Mouse (Mus musculus): Measurements from ENCODE around the gene Rhbdf1. TPM values are rescaled to one million over a fixed set of nuclear protein-coding genes. Genes with fewer than 3 reads are reported as not detected.

Gene Rhbdf1
- polyA plus RNA-seq, 1 experiment from 2014 or later = 83.7 TPM

DNA sequence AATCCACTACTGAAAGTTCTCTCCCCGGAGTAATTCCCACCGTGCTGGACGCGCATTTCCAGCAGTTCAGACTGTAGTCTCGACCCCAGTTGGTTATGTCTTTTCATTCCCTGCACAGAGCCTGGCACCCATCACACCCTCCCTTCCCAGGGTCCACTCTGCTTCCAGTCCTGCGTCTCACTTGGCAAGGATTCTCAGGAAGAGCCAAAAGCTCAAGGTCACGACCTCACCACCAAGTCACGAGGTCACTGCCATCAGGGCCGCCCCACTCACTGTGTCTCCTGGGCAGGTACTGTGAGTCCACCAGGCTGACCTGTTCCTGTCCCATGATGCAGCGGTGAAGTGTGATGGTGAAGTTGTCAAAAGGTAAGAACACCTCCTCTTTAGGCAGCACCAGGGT, 28.0 kb downstream of the Rhbdf1 start:
- no peaks in the 10 kb centered on the region for H3K4me1 ChIP-seq
- WGBS = 79% methylated on average over 10 of the region's 10 CpGs
- no peak overlapping the region for H3K4me2 ChIP-seq
- no peaks in the 10 kb centered on the region for H3K36me3 ChIP-seq
- ATAC-seq (ENCODE audit: insufficient number of reproducible peaks, low FRiP score, low TSS enrichment, low read depth) = no peak
- H3K9me3 ChIP-seq = no peaks in the 10 kb centered on the region
- H3K4me3 ChIP-seq = no peak overlapping the region
- peaks cover 14% of the 10 kb centered on the region for H3K27me3 ChIP-seq
- no peak overlapping the region for H3K27ac ChIP-seq
- H3K9ac ChIP-seq = no peak overlapping the region

DNA sequence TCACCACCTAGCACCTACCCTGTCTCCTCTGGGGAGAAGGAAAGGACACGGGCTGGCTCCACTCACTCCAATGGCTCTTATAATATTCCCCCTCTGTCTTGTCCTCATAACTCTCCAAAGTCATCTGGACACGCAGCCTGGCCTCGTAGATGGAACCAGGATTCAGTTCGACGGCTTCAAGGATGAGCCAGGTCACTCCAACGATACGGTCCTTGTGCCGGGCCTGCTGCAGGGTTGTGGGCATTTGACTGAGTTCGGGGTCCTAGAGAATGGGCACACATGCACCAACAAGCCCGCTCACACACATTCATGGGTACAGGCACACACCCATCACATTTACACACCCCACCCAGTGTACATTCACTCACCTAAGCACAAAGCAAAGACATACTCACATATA, 28.9 kb downstream of the Rhbdf1 start:
- H3K27ac ChIP-seq = no peak overlapping the region
- no peak overlapping the region for H3K4me2 ChIP-seq
- no peaks in the 10 kb centered on the region for H3K9me3 ChIP-seq
- H3K36me3 ChIP-seq = no peaks in the 10 kb centered on the region
- H3K9ac ChIP-seq = no peak overlapping the region
- peaks cover 14% of the 10 kb centered on the region for H3K27me3 ChIP-seq
- no peak for ATAC-seq (ENCODE audit: insufficient number of reproducible peaks, low FRiP score, low TSS enrichment, low read depth)
- no peak overlapping the region for H3K4me3 ChIP-seq
- 80% methylated on average over 10 of the region's 10 CpGs for WGBS
- H3K4me1 ChIP-seq = no peaks in the 10 kb centered on the region

DNA sequence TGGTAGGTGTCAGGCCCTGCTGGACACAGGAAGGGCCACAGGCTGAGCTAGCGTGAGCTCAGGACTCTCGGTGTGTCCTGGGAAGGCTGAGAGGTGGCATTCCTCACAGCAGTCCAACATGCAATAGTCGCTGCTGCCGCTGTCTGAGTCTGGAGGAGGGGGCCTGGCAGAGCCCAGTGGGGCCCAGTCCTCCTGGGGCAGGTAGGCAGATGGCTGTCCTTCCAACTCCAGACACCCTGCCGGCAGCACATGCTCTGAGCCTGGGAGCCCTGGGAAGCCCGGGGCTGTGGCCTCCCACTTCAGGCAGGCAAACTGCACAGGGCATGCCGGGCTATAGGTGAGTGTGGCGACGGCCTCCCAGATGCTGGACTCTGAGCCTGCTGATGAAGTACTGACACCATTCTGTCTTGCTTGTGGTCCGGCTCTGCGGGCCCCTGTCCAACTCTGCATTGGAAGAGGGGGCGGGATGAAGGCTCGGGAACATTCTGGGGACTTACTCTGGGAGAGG, 31.4 kb downstream of the Rhbdf1 start:
- Histone ChIP-seq H3K9ac (no peak overlapping the region), H3K27me3 (peaks cover 7% of the 10 kb centered on the region), H3K4me1 (no peaks in the 10 kb centered on the region), H3K27ac (no peak overlapping the region), H3K36me3 (no peaks in the 10 kb centered on the region), H3K4me2 (no peak overlapping the region), H3K9me3 (no peaks in the 10 kb centered on the region), H3K4me3 (no peak overlapping the region)
- ATAC-seq (ENCODE audit: insufficient number of reproducible peaks, low FRiP score, low TSS enrichment, low read depth) = no peak
- WGBS = 65% methylated on average over 13 of the region's 13 CpGs

DNA sequence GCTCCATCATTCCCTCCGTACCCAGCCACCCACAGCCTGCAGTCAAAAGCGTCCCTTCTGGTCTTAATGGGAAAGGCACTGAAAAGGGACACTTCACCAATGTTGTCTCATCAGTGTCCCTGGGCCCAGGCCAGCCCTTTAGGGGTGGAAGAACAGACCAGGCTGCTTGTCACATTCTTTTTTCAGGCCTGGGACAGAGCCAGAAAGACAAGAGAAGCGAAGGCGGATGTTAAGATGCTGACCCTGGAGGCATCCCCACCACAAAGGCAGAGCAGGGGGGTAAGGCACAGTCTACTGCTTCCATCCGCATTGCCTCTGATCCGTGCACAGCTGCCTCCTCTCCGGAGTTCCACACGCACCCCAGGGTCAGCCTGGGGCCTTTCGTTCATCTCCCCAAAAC, 32.0 kb downstream of the Rhbdf1 start:
- Histone ChIP-seq H3K27me3 (peaks cover 2% of the 10 kb centered on the region), H3K36me3 (no peaks in the 10 kb centered on the region), H3K9me3 (no peaks in the 10 kb centered on the region), H3K4me2 (no peak overlapping the region), H3K4me1 (no peaks in the 10 kb centered on the region), H3K4me3 (no peak overlapping the region), H3K27ac (no peak overlapping the region), H3K9ac (no peak overlapping the region)
- WGBS = 84% methylated on average over 9 of the region's 9 CpGs
- no peak for ATAC-seq (ENCODE audit: insufficient number of reproducible peaks, low FRiP score, low TSS enrichment, low read depth)

DNA sequence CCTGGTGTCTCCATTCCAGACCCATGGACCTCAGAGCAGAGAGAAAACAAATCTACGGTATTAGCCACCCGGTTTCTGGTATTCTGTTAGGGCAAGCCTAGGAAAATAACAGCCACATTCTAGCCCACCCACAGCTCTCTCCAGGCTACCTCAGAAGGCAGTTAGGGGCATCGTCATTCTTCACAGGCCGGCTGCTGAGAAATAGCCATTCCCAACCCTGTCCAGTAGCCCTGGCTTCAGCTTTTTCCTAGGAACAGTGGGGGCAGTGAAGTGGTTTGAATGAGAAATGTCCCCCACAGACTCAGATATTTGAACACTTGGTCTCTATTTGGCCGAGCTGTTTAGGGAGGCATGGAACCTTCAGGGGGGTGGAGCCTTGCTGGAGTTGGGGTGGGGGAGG, 32.7 kb downstream of the Rhbdf1 start:
- Histone ChIP-seq H3K4me3 (no peak overlapping the region), H3K27ac (no peak overlapping the region), H3K27me3 (no peaks in the 10 kb centered on the region), H3K4me1 (no peaks in the 10 kb centered on the region), H3K9me3 (no peaks in the 10 kb centered on the region), H3K9ac (no peak overlapping the region), H3K36me3 (no peaks in the 10 kb centered on the region), H3K4me2 (no peak overlapping the region)
- 69% methylated on average over 5 of the region's 5 CpGs for WGBS
- no peak for ATAC-seq (ENCODE audit: insufficient number of reproducible peaks, low FRiP score, low TSS enrichment, low read depth)

DNA sequence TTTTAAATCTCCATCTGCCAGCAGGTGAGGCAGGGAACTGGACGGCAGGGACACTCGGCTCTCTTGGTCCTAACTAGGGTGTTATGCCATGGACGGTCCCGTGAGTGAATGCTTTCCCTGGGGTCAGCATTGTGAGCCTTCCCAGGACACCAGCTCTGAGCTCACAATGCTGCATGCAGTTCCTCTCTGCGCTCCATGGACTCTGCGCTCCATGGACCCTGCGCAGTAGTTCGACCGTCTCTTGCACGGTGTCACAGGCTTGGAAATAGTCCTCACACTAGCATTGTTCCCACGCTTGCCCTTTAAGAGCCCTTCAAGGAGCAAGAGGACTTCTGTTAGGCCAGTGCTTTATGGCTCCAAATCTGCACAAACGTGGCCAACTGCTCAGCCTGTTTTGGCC, 33.2 kb downstream of the Rhbdf1 start:
- no peaks in the 10 kb centered on the region for H3K36me3 ChIP-seq
- H3K27me3 ChIP-seq = no peaks in the 10 kb centered on the region
- H3K4me1 ChIP-seq = no peaks in the 10 kb centered on the region
- H3K4me3 ChIP-seq = no peak overlapping the region
- H3K9me3 ChIP-seq = no peaks in the 10 kb centered on the region
- H3K4me2 ChIP-seq = no peak overlapping the region
- no peak for ATAC-seq (ENCODE audit: insufficient number of reproducible peaks, low FRiP score, low TSS enrichment, low read depth)
- H3K9ac ChIP-seq = no peak overlapping the region
- no peak overlapping the region for H3K27ac ChIP-seq
- WGBS = 84% methylated on average over 12 of the region's 12 CpGs

DNA sequence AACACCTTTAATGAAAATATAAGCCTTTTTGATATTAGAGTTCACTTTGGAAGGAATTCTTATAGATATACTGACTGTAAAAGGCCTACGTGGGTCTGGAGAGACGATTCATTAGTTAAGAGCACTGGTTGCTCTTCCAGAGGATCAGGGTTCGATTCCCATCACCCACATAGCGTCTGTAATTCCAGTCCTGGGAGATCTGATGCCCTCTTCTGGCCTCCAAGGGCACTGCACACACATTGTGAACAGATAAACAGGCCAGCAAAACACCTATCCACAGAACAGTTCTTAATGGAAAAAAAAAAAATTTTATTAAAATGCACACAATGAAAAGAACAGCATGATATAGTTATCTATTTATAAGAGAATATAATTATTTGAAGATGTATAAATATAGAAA, 34.8 kb downstream of the Rhbdf1 start:
- ATAC-seq (ENCODE audit: insufficient number of reproducible peaks, low FRiP score, low TSS enrichment, low read depth) = no peak
- WGBS = 86% methylated on average over 4 of the region's 4 CpGs
- H3K27ac ChIP-seq = no peak overlapping the region
- no peak overlapping the region for H3K9ac ChIP-seq
- H3K36me3 ChIP-seq = no peaks in the 10 kb centered on the region
- H3K27me3 ChIP-seq = no peaks in the 10 kb centered on the region
- no peaks in the 10 kb centered on the region for H3K9me3 ChIP-seq
- H3K4me1 ChIP-seq = no peaks in the 10 kb centered on the region
- H3K4me3 ChIP-seq = no peak overlapping the region
- no peak overlapping the region for H3K4me2 ChIP-seq

DNA sequence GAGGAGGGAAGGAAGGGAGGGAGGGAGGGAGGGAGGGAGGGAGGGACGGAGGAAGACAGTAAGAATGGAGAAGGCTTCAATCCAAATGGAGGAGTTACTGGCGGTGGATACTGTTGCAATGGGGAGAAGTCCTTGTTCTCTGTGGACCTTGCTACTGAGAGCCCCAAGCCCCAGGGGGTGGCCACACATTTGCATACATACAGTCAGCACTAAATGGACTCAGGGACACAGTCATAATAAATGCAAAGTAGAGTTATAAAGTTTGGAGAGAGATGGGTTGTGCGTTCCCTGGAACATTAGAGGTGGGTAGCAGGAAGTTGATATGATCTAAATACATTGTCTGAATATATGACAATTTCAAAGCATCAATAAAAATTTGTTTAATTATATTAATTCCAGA, 36.1 kb downstream of the Rhbdf1 start:
- H3K4me2 ChIP-seq = no peak overlapping the region

DNA sequence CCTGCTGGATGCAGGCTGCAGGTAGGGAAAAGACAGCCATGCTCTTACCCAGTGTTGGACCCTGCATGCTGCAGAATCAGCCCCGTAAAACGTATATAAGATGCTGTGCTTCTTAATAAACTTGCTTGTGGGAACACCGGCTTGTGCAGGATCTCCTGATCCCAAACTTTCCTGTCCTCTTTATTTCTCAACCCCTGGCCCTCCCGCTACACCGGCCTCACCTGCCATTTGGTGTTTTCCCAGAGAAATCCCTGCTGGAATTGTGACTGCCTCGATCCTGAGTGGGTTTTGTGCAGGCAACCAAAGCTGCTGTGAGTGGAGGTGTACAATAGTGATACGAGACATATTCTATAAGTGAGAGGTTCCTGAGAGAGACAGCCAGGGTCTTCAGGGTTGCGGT, 37.6 kb downstream of the Rhbdf1 start:
- H3K4me3 ChIP-seq = no peak overlapping the region
- H3K9ac ChIP-seq = no peak overlapping the region
- no peak overlapping the region for H3K27ac ChIP-seq
- ATAC-seq (ENCODE audit: insufficient number of reproducible peaks, low FRiP score, low TSS enrichment, low read depth) = no peak
- no peak overlapping the region for H3K4me2 ChIP-seq
- WGBS = 82% methylated on average over 8 of the region's 8 CpGs
- H3K4me1 ChIP-seq = no peaks in the 10 kb centered on the region
- H3K9me3 ChIP-seq = no peaks in the 10 kb centered on the region
- no peaks in the 10 kb centered on the region for H3K27me3 ChIP-seq
- H3K36me3 ChIP-seq = no peaks in the 10 kb centered on the region

More for the DNA sequence above, 36.1 kb downstream of the Rhbdf1 start:
- ATAC-seq (ENCODE audit: insufficient number of reproducible peaks, low FRiP score, low TSS enrichment, low read depth) = no peak
- H3K36me3 ChIP-seq = no peaks in the 10 kb centered on the region
- no peak overlapping the region for H3K9ac ChIP-seq
- no peaks in the 10 kb centered on the region for H3K9me3 ChIP-seq
- no peak overlapping the region for H3K4me3 ChIP-seq
- no peak overlapping the region for H3K27ac ChIP-seq
- WGBS = 79% methylated on average over 3 of the region's 3 CpGs
- no peaks in the 10 kb centered on the region for H3K4me1 ChIP-seq
- no peaks in the 10 kb centered on the region for H3K27me3 ChIP-seq

DNA sequence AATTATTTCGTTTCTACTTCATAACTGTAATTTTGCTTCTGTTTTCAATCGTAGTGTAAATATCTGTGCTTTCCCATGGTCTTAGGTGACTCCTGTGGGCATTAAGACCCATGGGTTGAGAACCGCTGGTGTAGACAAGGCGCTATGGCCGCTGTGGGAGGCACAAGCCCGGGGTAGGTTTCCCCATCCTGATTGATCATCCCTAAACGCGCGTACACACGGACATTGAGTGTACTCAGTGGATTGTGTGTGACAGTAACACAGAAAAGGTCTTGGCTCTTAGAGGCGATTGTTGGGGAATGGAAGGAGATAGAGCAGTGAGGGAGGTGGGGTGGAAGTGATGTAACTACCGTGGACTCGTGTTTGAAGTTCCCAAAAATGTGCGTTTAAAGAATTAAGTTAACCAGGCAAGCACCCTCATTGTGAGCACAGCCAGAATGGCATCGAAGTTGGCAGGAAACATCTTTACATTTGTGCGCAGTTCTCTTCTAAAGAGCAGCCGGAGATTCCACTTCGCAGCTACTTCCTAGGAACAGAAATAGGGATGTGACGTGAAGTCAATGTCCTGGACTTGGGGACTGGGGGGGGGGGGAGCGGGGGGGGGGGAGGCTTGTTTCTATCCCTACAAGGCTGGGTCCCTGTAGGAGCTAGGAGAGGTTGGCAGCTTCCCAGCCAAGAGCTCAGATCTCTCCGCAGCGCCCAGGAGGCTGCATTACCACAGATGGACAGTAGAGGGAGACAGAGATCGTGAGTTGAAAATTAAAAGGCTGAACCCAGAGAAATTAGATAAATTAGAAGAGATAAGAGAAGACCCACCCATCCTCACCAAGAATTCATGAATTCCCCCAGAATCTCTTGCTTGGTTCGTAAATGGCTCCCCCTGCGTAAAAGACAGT, 39.9 kb downstream of the Rhbdf1 start:
- WGBS = 45% methylated on average over 25 of the region's 25 CpGs
- Histone ChIP-seq H3K4me1 (no peaks in the 10 kb centered on the region), H3K27ac (no peak overlapping the region), H3K9me3 (no peaks in the 10 kb centered on the region), H3K9ac (no peak overlapping the region), H3K36me3 (no peaks in the 10 kb centered on the region), H3K4me3 (no peak overlapping the region), H3K4me2 (no peak overlapping the region), H3K27me3 (no peaks in the 10 kb centered on the region)
- ATAC-seq (ENCODE audit: insufficient number of reproducible peaks, low FRiP score, low TSS enrichment, low read depth) = no peak

DNA sequence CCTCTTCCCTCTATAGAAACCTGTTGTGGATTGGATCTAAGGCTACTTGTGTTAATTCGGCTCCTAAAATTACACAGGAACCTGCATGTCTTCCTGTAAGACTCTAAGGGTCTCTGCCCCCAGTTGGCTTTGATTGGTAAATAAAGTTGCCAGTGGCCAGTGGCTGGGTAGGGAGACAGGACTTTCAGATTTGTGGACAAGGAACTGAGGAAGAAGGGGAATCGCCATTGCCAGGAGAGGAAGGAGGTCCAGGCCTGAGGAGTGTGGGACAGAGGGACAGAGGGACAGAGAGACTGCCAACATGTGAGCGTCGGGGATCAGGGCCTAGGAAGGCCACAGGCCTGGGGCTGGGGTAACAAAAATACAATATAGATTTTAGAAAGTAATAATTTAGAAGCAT, 40.9 kb downstream of the Rhbdf1 start:
- WGBS = 82% methylated on average over 4 of the region's 4 CpGs
- H3K36me3 ChIP-seq = no peaks in the 10 kb centered on the region
- no peak overlapping the region for H3K9ac ChIP-seq
- H3K4me3 ChIP-seq = no peak overlapping the region
- no peak for ATAC-seq (ENCODE audit: insufficient number of reproducible peaks, low FRiP score, low TSS enrichment, low read depth)
- H3K4me2 ChIP-seq = no peak overlapping the region
- H3K27me3 ChIP-seq = no peaks in the 10 kb centered on the region
- no peaks in the 10 kb centered on the region for H3K4me1 ChIP-seq
- H3K9me3 ChIP-seq = no peaks in the 10 kb centered on the region
- no peak overlapping the region for H3K27ac ChIP-seq

DNA sequence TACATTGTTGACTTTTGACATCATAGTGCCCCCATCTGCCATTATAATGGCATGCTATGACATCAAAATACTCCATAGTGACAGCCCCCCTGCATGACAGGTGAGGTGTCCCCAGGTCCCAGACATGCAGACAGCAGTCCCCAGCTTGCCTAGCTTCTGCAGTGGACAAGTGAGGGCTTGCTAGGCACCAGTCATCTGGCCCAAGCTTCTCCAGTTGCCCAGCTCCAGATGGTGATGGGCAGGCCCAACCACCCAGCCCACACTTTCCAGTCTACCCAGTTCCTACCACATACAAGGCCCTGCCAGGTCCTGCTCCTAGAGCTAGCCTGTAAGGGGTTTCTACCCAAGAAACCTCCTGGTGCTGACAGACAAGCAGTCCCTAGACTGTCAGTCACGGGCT, 43.6 kb downstream of the Rhbdf1 start:
- no peak overlapping the region for H3K4me3 ChIP-seq
- H3K36me3 ChIP-seq = no peaks in the 10 kb centered on the region
- H3K9me3 ChIP-seq = no peaks in the 10 kb centered on the region
- H3K27ac ChIP-seq = no peak overlapping the region
- WGBS = 79% methylated on average over 1 of the region's 1 CpGs
- ATAC-seq (ENCODE audit: insufficient number of reproducible peaks, low FRiP score, low TSS enrichment, low read depth) = no peak
- H3K4me1 ChIP-seq = no peaks in the 10 kb centered on the region
- H3K4me2 ChIP-seq = no peak overlapping the region
- H3K27me3 ChIP-seq = no peaks in the 10 kb centered on the region
- no peak overlapping the region for H3K9ac ChIP-seq
